8 mouse cellular contexts compared by ENCODE assay signal in genomic region chr10:96619951-96620889, GRCm38 (mm10). TPM values are rescaled to one million over a fixed set of nuclear protein-coding genes. Genes with fewer than 3 reads are reported as not detected.
A peak's percentile ranks its signal among the peaks of the same experiment; 100 is the strongest.
DNase-seq lines count a peak whose midpoint lies in the region; ATAC-seq and TF ChIP-seq lines count a peak whose summit lies in the region.

No protein-coding gene starts in this region.

- H3K9me3 ChIP-seq in heart, embryonic 13.5 days: no peaks in the 10 kb centered on the region
- H3K9me3 ChIP-seq in embryonic facial prominence, embryonic 11.5 days (replicated peaks; ENCODE audit: control insufficient read depth, low read length): no peaks in the 10 kb centered on the region
- H3K9me3 ChIP-seq in limb, embryonic 13.5 days: no peaks in the 10 kb centered on the region
- H3K9me3 ChIP-seq in stomach, postnatal 0 days (ENCODE audit: control insufficient read depth, low read length): no peaks in the 10 kb centered on the region

- peaks cover 57% of the 10 kb centered on the region for H3K4me1 ChIP-seq in heart, embryonic 13.5 days
- no peaks in the 10 kb centered on the region for H3K4me1 ChIP-seq in embryonic facial prominence, embryonic 11.5 days (ENCODE audit: control insufficient read depth, insufficient read depth, low read length)
- H3K4me1 ChIP-seq in limb, embryonic 13.5 days: peaks cover 44% of the 10 kb centered on the region
- H3K4me1 ChIP-seq in stomach, postnatal 0 days (replicated peaks; ENCODE audit: control insufficient read depth, insufficient read depth): 0 out of 2 replicates have a peak, but pooled peaks cover 6% of the 10 kb centered on the region

- DNase-seq in heart, postnatal 36 days: no peak
- DNase-seq in embryonic facial prominence, embryonic 11.5 days (ENCODE audit: low spot score): peak; percentile 15
- DNase-seq in stomach, postnatal 0 days (ENCODE audit: low spot score): no peak
- no peak for DNase-seq in ovary, postnatal 10 days (ENCODE audit: low spot score)
- DNase-seq in left cerebral cortex, postnatal 25 days (ENCODE audit: low spot score in 2 of 2): no peak

- peak overlapping the region; percentile 74 for H3K4me2 ChIP-seq in heart, embryonic 13.5 days
- H3K4me2 ChIP-seq in embryonic facial prominence, embryonic 11.5 days (ENCODE audit: low read depth, low read length): peak overlapping the region; percentile 67
- peak overlapping the region; percentile 91 for H3K4me2 ChIP-seq in limb, embryonic 13.5 days (replicated peaks)
- H3K4me2 ChIP-seq in stomach, postnatal 0 days (replicated peaks; ENCODE audit: low read depth): peak overlapping the region; percentile 51

- WGBS in heart, embryonic 13.5 days: 45% methylated on average over 8 of the region's 8 CpGs
- 60% methylated on average over 8 of the region's 8 CpGs for WGBS in embryonic facial prominence, embryonic 11.5 days
- 40% methylated on average over 8 of the region's 8 CpGs for WGBS in limb, embryonic 13.5 days
- WGBS in stomach, postnatal 0 days: 11% methylated on average over 8 of the region's 8 CpGs

- no peak for ATAC-seq in heart, embryonic 13.5 days (ENCODE audit: extremely low read depth, insufficient number of reproducible peaks, low FRiP score, low TSS enrichment)
- ATAC-seq in embryonic facial prominence, embryonic 11.5 days (replicated peaks; ENCODE audit: insufficient number of reproducible peaks, low FRiP score, low TSS enrichment, low read depth): no peak
- no peak for ATAC-seq in limb, embryonic 13.5 days (ENCODE audit: low FRiP score, low read depth)
- ATAC-seq in stomach, postnatal 0 days (ENCODE audit: low FRiP score, low TSS enrichment): no peak

- peaks cover 71% of the 10 kb centered on the region for H3K79me3 ChIP-seq in C2C12 (ENCODE audit: low read depth)

- peak overlapping the region; percentile 48 for H3ac ChIP-seq in C2C12 (ENCODE audit: control insufficient read depth, insufficient read length, low read depth)

- peaks cover 50% of the 10 kb centered on the region for H3K36me3 ChIP-seq in heart, embryonic 13.5 days
- peaks cover 52% of the 10 kb centered on the region for H3K36me3 ChIP-seq in C2C12 (ENCODE audit: control insufficient read depth, insufficient read depth)
- H3K36me3 ChIP-seq in embryonic facial prominence, embryonic 11.5 days (replicated peaks; ENCODE audit: control insufficient read depth, insufficient read depth, low read depth, low read length): no peaks in the 10 kb centered on the region
- peaks cover 42% of the 10 kb centered on the region for H3K36me3 ChIP-seq in limb, embryonic 13.5 days
- H3K36me3 ChIP-seq in stomach, postnatal 0 days (ENCODE audit: control insufficient read depth, insufficient read depth, low read length): no peaks in the 10 kb centered on the region

- TF ChIP-seq EP300 in stomach, postnatal 0 days (optimal IDR thresholded peaks at IDR 0.05): no peak

- intact Hi-C loops in heart, postnatal 36 days (cut with DNase I): loop anchor here (5.0 kb wide), 5 partner anchors 288 to 1058 kb away; partner anchors contain the start of gene Nudt4
- intact Hi-C loops in left cerebral cortex, postnatal 25 days (cut with DNase I): loop anchor here (5.0 to 10.0 kb wide), 6 partner anchors 138 to 542 kb away; no protein-coding TSS in a partner anchor

- peaks cover 84% of the 10 kb centered on the region for H3K79me2 ChIP-seq in C2C12 (ENCODE audit: control insufficient read depth, insufficient read depth)

- peak overlapping the region; percentile 65 for H3K27ac ChIP-seq in heart, embryonic 13.5 days (replicated peaks)
- no peak overlapping the region for H3K27ac ChIP-seq in embryonic facial prominence, embryonic 11.5 days (replicated peaks; ENCODE audit: low read depth, low read length)
- H3K27ac ChIP-seq in limb, embryonic 13.5 days: no peak overlapping the region
- H3K27ac ChIP-seq in stomach, postnatal 0 days (replicated peaks): no peak overlapping the region

- peak overlapping the region; percentile 81 for H3K9ac ChIP-seq in heart, embryonic 13.5 days
- peak overlapping the region; percentile 26 for H3K9ac ChIP-seq in embryonic facial prominence, embryonic 11.5 days (replicated peaks; ENCODE audit: low read length)
- peak overlapping the region; percentile 72 for H3K9ac ChIP-seq in limb, embryonic 13.5 days
- H3K9ac ChIP-seq in stomach, postnatal 0 days (ENCODE audit: low read length): peak overlapping the region; percentile 43; the same call in 1 of the 2 replicates

- TF ChIP-seq CTCF in C2C12 (IDR thresholded peaks at IDR 0.05; ENCODE audit: control insufficient read depth, insufficient read depth, insufficient read length): no peak
- TF ChIP-seq CTCF in stomach, postnatal 0 days (IDR thresholded peaks at IDR 0.05; ENCODE audit: low read depth): no peak; the same call in 1 of the 2 replicates

- H3K4me3 ChIP-seq in heart, embryonic 13.5 days: peak overlapping the region; percentile 100
- H3K4me3 ChIP-seq in C2C12 (ENCODE audit: insufficient read depth, poor library complexity, severe bottlenecking): peak overlapping the region; percentile 94
- H3K4me3 ChIP-seq in embryonic facial prominence, embryonic 11.5 days (ENCODE audit: low read depth, low read length): peak overlapping the region; percentile 40
- H3K4me3 ChIP-seq in limb, embryonic 13.5 days: peak overlapping the region; percentile 55
- H3K4me3 ChIP-seq in stomach, postnatal 0 days (ENCODE audit: low read depth, low read length): peak overlapping the region; percentile 43

- H3K27me3 ChIP-seq in heart, embryonic 13.5 days (replicated peaks): no peaks in the 10 kb centered on the region
- H3K27me3 ChIP-seq in C2C12 (ENCODE audit: control insufficient read depth, insufficient read depth, insufficient read length): no peaks in the 10 kb centered on the region
- no peaks in the 10 kb centered on the region for H3K27me3 ChIP-seq in embryonic facial prominence, embryonic 11.5 days (ENCODE audit: control insufficient read depth, insufficient read depth, low read length)
- no peaks in the 10 kb centered on the region for H3K27me3 ChIP-seq in limb, embryonic 13.5 days
- no peaks in the 10 kb centered on the region for H3K27me3 ChIP-seq in stomach, postnatal 0 days (ENCODE audit: control insufficient read depth, insufficient read depth, low read length)

TF ChIP-seq in C2C12, 6 proteins besides CTCF, POLR2A, EP300 and RAD21:
- no peak for TF ChIP-seq MYOD1 (IDR thresholded peaks at IDR 0.05; ENCODE audit: control insufficient read depth, insufficient read length, low read depth)

RNA-seq across cellular contexts. Expression of gene Btg1, which starts 3.4 kb away (rescaled TPM):
- polyA plus RNA-seq in heart, embryonic 13.5 days (2015; fragmentation: Nextera tagmentation; extraction: Ambion mirVana): 46.0 and 50.7 TPM in 2 replicates
- total RNA-seq in heart, postnatal 36 days (2021): 10 to 100 TPM; 45.9 to 54.3 TPM
- polyA plus RNA-seq in C2C12 (2012; fragmentation: generic; extraction: Trizol): 31.7 TPM
- 48.4 and 48.9 TPM in 2 replicates for polyA plus RNA-seq in embryonic facial prominence, embryonic 11.5 days (2014; fragmentation: Nextera tagmentation; extraction: Ambion mirVana)
- 58.8 and 61.1 TPM in 2 replicates for polyA plus RNA-seq in limb, embryonic 13.5 days (2015; fragmentation: Nextera tagmentation; extraction: Ambion mirVana)
- polyA plus RNA-seq in stomach, postnatal 0 days (2015; fragmentation: Nextera tagmentation; extraction: Ambion mirVana): 59.8 and 63.0 TPM in 2 replicates
- 10 to 100 TPM; 35.1 to 37.3 TPM for total RNA-seq in left cerebral cortex, postnatal 25 days (2021)

Comparison
In these comparisons a context has a peak if more than half of its experiments do, and no peak if none do; other contexts are left out.
1. H3K4me3 ChIP-seq: peak in every context shown above with its lines; median percentile 100 in heart, embryonic 13.5 days; 94 in C2C12; 55 in limb, embryonic 13.5 days; 43 in stomach, postnatal 0 days; 40 in embryonic facial prominence, embryonic 11.5 days.
2. H3K9ac ChIP-seq: peak in every context shown above with its lines; median percentile 81 in heart, embryonic 13.5 days; 72 in limb, embryonic 13.5 days; 43 in stomach, postnatal 0 days; 26 in embryonic facial prominence, embryonic 11.5 days.